Comparison of ENCODE assay signal across 9 mouse cellular contexts in the genomic region with DNA sequence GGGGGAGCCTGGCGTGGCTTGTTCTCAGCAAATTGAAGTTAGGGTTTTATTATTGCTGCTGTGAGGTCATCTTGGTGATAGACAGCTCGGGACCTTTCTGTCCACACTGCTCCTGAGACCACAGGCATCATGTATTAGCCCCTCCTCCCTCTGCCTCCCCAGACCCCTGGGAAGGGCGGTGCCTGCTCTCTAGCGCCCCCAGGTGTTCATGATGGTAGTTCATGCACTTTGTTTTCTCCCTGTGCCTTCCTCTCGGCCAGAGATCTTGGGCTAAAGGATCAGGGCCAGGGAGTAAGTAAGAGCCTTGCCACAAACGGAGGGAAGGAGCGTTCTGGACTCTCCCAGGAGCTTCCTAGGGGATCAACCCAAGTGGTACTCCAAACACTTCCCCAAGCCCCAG. TPM values are rescaled to one million over a fixed set of nuclear protein-coding genes. Genes with fewer than 3 reads are reported as not detected.
DNase-seq lines count a peak whose midpoint lies in the region; ATAC-seq and TF ChIP-seq lines count a peak whose summit lies in the region.
"Had no signal": no experiment of that assay in that cellular context is flagged by ENCODE, and none has a peak within 500 bp of the region (broad histone marks: within the 10 kb centered on the region; RNA-seq: fewer than 3 reads in every experiment).

No protein-coding gene starts in this region.

- no peak overlapping the region for H3K4me2 ChIP-seq in midbrain, embryonic 11.5 days

- ATAC-seq in G1E (ENCODE audit: extremely low read depth, insufficient number of reproducible peaks, low FRiP score, poor library complexity, severe bottlenecking), result no peak
- ATAC-seq in midbrain, embryonic 11.5 days (ENCODE audit: low FRiP score), result no peak

- no peak for DNase-seq in layer of hippocampus, adult 2 months (ENCODE audit: low spot score in 2 of 2)
- DNase-seq in layer of hippocampus, postnatal 36 days, result no peak
- DNase-seq in G1E (ENCODE audit: low spot score), result no peak
- peak; percentile 8 for DNase-seq in c-Kit-positive CD71-positive TER-119-positive erythroid progenitor cells, embryonic 14.5 days (ENCODE audit: low spot score)
- DNase-seq in midbrain, embryonic 11.5 days (ENCODE audit: low spot score, missing footprints), result peak; percentile 93
- DNase-seq in T-cell, adult 2 months (ENCODE audit: low spot score), result no peak
- no peak for DNase-seq in left cerebral cortex, adult 8-10 months (ENCODE audit: low spot score in 2 of 2)
- DNase-seq in yolk sac, embryonic 10.5 days (ENCODE audit: low spot score), result no peak

- no peak overlapping the region for H3K27ac ChIP-seq in layer of hippocampus, adult 2 months
- no peak overlapping the region for H3K27ac ChIP-seq in midbrain, embryonic 11.5 days (ENCODE audit: low read depth, low read length)

- no peaks in the 10 kb centered on the region for H3K36me3 ChIP-seq in G1E (replicated peaks)
- no peaks in the 10 kb centered on the region for H3K36me3 ChIP-seq in midbrain, embryonic 11.5 days (ENCODE audit: control insufficient read depth, insufficient read depth, low read length)

- 49% methylated on average over 7 of the region's 7 CpGs for WGBS in midbrain, embryonic 11.5 days

- H3K4me3 ChIP-seq in layer of hippocampus, adult 2 months, result no peak overlapping the region
- H3K4me3 ChIP-seq in G1E (ENCODE audit: low read depth, low read length), result no peak overlapping the region
- H3K4me3 ChIP-seq in midbrain, embryonic 11.5 days (ENCODE audit: low read depth, low read length), result no peak overlapping the region

- no peak overlapping the region for H3K9ac ChIP-seq in midbrain, embryonic 11.5 days (ENCODE audit: low read length)

- TF ChIP-seq CTCF in layer of hippocampus, adult 2 months (conservative IDR thresholded peaks at IDR 0.05), result peak; percentile 60
- TF ChIP-seq CTCF in G1E (IDR thresholded peaks at IDR 0.05; ENCODE audit: low read depth, low read length), result peak; percentile 20; the same call in 1 of the 2 replicates

- no peaks in the 10 kb centered on the region for H3K9me3 ChIP-seq in G1E (replicated peaks)
- no peaks in the 10 kb centered on the region for H3K9me3 ChIP-seq in midbrain, embryonic 11.5 days (ENCODE audit: control insufficient read depth, low read length)

- peaks cover 7% of the 10 kb centered on the region for H3K27me3 ChIP-seq in G1E (ENCODE audit: insufficient read depth, low read length)
- no peaks in the 10 kb centered on the region for H3K27me3 ChIP-seq in midbrain, embryonic 11.5 days (ENCODE audit: control insufficient read depth, insufficient read depth, low read length)

- no peaks in the 10 kb centered on the region for H3K4me1 ChIP-seq in G1E (ENCODE audit: insufficient read depth, low read depth, low read length)
- H3K4me1 ChIP-seq in midbrain, embryonic 11.5 days (ENCODE audit: control insufficient read depth, insufficient read depth, low read length), result no peaks in the 10 kb centered on the region

RNA-seq across cellular contexts. Expression of a gene that starts 32.2 kb away (rescaled TPM):
- total RNA-seq in layer of hippocampus, adult 2 months (2021), result not detected
- not detected for total RNA-seq in layer of hippocampus, postnatal 36 days (2021)
- total RNA-seq in G1E (2014; fragmentation: Nextera tagmentation), result not detected in 2 replicates
- 0.06 and 0.11 TPM in 2 replicates for total RNA-seq in G1E (2017)
- polyA plus RNA-seq in G1E (2012), result not detected in 2 replicates
- not detected in 2 replicates for polyA plus RNA-seq in midbrain, embryonic 11.5 days (2014; fragmentation: Nextera tagmentation; extraction: Ambion mirVana)
- not detected for total RNA-seq in left cerebral cortex, adult 8-10 months (2022)
- polyA plus RNA-seq: cortical plate, adult 2 months had no signal

Comparison
In these comparisons a context has a peak if more than half of its experiments do, and no peak if none do; other contexts are left out.
1. DNase-seq: peak in c-Kit-positive CD71-positive TER-119-positive erythroid progenitor cells, embryonic 14.5 days (single experiment) and midbrain, embryonic 11.5 days (single experiment); none in layer of hippocampus, adult 2 months (0 of 2), layer of hippocampus, postnatal 36 days (0 of 2), G1E (single experiment), T-cell, adult 2 months (single experiment), left cerebral cortex, adult 8-10 months (0 of 2) and yolk sac, embryonic 10.5 days (single experiment).